Mouse (Mus musculus): ENCODE results near the gene 6030408B16Rik.

- TF ChIP-seq EP300 (IDR thresholded peaks at IDR 0.05; ENCODE audit: insufficient read depth, low read depth, low read length), result no peak
- no peak for TF ChIP-seq POLR2A (IDR thresholded peaks at IDR 0.05; ENCODE audit: insufficient read depth, low read length)
These were observed 7.1 kb downstream of the 6030408B16Rik start for GRCm38 (mm10) chr15:101300128-101300527.
